Mouse (Mus musculus): ENCODE results near the gene Fam163a.

Gene Fam163a

GRCm38 (mm10) chr1:156216249-156216648, 11.4 kb upstream of the Fam163a start:
- DNase-seq (ENCODE audit: low read depth, low spot score): no peak
- H3K36me3 ChIP-seq (ENCODE audit: control insufficient read depth, insufficient read depth, low read length, poor library complexity, severe bottlenecking): no peaks in the 10 kb centered on the region
- no peaks in the 10 kb centered on the region for H3K27me3 ChIP-seq (ENCODE audit: control insufficient read depth, insufficient read depth, low read length, poor library complexity, severe bottlenecking)

GRCm38 (mm10) chr1:156214651-156215050, 9.8 kb upstream of the Fam163a start:
- no peak for DNase-seq (ENCODE audit: low read depth, low spot score)
- Histone ChIP-seq H3K36me3 (ENCODE audit: control insufficient read depth, insufficient read depth, low read length, poor library complexity, severe bottlenecking) (no peaks in the 10 kb centered on the region), H3K27me3 (ENCODE audit: control insufficient read depth, insufficient read depth, low read length, poor library complexity, severe bottlenecking) (no peaks in the 10 kb centered on the region)

GRCm38 (mm10) chr1:156212923-156213322, 8.1 kb upstream of the Fam163a start:
- Histone ChIP-seq H3K27me3 (ENCODE audit: control insufficient read depth, insufficient read depth, low read length, poor library complexity, severe bottlenecking) (no peaks in the 10 kb centered on the region), H3K36me3 (ENCODE audit: control insufficient read depth, insufficient read depth, low read length, poor library complexity, severe bottlenecking) (no peaks in the 10 kb centered on the region)
- no peak for DNase-seq (ENCODE audit: low read depth, low spot score)

DNA sequence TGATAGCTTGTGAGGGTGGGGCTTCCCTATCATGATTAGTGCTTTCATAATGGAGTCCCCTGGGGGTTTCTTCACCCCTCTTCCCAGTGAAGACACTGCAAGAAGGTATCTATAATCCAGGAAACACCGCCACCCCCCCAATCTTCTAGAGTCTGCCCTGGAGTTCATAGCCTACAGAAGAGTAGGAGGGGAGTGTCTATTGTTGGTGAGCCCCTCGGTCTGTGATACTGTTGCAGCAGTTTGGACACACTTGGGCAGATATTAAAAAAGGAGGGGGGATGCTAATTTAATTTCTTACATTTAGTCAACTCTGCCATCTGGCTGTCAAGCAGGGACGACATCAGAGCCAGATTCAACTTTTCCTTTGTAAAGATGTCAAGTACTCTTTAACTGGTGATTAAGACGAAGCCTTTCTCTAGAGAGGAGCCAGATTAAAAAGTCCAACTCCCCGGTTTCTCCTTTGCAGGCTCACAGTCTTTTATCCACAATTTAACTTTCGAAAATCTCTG, 7.0 kb upstream of the Fam163a start:
- Histone ChIP-seq H3K36me3 (ENCODE audit: control insufficient read depth, insufficient read depth, low read length, poor library complexity, severe bottlenecking) (no peaks in the 10 kb centered on the region), H3K27me3 (ENCODE audit: control insufficient read depth, insufficient read depth, low read length, poor library complexity, severe bottlenecking) (no peaks in the 10 kb centered on the region)
- DNase-seq (ENCODE audit: low read depth, low spot score): no peak

GRCm38 (mm10) chr1:156205164-156205563, 338 bp upstream of the Fam163a start:
- H3K36me3 ChIP-seq (ENCODE audit: control insufficient read depth, insufficient read depth, low read length, poor library complexity, severe bottlenecking): no peaks in the 10 kb centered on the region
- no peak for DNase-seq (ENCODE audit: low read depth, low spot score)
- H3K27me3 ChIP-seq (ENCODE audit: control insufficient read depth, insufficient read depth, low read length, poor library complexity, severe bottlenecking): no peaks in the 10 kb centered on the region

DNA sequence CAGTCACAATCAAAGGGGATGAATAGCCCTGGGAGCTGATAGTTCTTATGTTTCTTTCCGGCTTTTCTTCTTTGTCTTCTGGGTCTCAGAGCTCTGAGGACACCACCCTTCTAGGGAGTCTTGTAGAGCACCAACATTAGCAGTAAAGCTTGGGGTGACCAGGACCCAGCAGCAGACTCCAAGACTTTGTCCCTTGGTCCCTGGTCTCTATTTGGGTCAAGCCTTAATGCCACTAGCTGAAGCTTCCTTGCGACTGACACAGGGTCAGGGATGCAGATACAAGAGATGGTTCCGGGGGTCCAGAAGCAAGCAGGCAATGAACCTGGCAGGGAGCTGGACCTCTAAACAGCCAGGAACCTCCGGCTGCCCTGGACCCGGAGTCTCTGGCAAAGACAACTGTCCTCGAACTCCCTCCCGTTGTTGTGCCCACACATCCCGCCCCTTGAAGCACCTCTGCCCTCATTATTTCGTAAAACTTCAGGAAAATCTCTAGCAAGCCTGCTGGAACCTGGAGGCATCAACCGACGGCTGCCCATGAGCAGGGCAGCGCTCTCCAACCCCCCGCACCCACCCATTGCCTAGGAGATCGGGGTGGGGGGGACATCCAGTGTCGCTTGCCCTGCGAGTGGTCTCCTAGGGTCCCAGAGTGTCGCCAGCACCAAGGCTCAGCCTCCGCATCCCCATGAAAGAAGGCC, 718 bp downstream of the Fam163a start:
- H3K27me3 ChIP-seq (ENCODE audit: control insufficient read depth, insufficient read depth, low read length, poor library complexity, severe bottlenecking): no peaks in the 10 kb centered on the region
- H3K36me3 ChIP-seq (ENCODE audit: control insufficient read depth, insufficient read depth, low read length, poor library complexity, severe bottlenecking): no peaks in the 10 kb centered on the region
- DNase-seq (ENCODE audit: low read depth, low spot score): no peak

DNA sequence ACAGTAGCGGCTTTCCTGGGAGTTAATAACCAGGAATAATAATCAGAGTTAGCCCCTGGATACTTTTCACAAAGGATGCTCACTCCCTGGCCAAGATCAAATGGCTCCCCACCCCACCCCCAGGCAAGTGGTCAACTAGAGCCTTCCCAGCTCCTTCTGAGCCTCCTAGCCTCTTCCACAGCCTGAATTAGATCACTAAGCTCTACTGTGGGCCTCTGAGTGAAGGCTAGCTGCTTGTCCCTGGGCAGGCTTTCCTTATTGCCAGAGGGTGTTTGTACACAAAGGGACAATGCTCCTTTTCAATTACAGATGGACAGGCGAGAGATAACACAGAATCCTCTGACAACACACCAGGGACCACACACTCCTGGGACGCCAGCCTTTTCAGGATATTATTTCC, 2.2 kb downstream of the Fam163a start:
- Histone ChIP-seq H3K36me3 (ENCODE audit: control insufficient read depth, insufficient read depth, low read length, poor library complexity, severe bottlenecking) (no peaks in the 10 kb centered on the region), H3K27me3 (ENCODE audit: control insufficient read depth, insufficient read depth, low read length, poor library complexity, severe bottlenecking) (no peaks in the 10 kb centered on the region)
- DNase-seq (ENCODE audit: low read depth, low spot score): no peak

- no peak for DNase-seq (ENCODE audit: low read depth, low spot score)
- H3K36me3 ChIP-seq (ENCODE audit: control insufficient read depth, insufficient read depth, low read length, poor library complexity, severe bottlenecking): no peaks in the 10 kb centered on the region
- no peaks in the 10 kb centered on the region for H3K27me3 ChIP-seq (ENCODE audit: control insufficient read depth, insufficient read depth, low read length, poor library complexity, severe bottlenecking)
Observed at GRCm38 (mm10) chr1:156201069-156201468, 3.8 kb downstream of the Fam163a start.

GRCm38 (mm10) chr1:156197588-156197987, 7.2 kb downstream of the Fam163a start:
- DNase-seq (ENCODE audit: low read depth, low spot score): no peak

DNA sequence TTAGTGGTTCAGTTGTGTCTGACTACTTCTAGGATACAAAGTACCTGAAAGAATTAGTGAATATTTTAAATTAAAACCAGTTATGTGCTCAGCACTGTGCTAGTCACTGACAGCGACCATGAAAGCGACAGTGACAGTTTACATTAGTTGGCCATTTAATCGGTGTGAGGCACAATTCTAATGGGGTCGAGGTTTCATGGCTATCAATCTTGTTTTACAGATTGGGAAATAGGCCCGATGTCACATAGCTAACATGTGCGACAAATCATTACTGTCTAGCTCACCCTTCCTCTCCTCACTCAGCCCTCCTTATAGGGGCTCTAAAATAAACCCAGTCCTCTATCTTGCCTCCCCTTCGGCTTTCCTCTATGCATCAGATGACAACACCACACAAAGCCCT, 11.5 kb downstream of the Fam163a start:
- H3K36me3 ChIP-seq (ENCODE audit: control insufficient read depth, insufficient read depth, low read length, poor library complexity, severe bottlenecking): no peaks in the 10 kb centered on the region
- DNase-seq (ENCODE audit: low read depth, low spot score): no peak
- H3K27me3 ChIP-seq (ENCODE audit: control insufficient read depth, insufficient read depth, low read length, poor library complexity, severe bottlenecking): no peaks in the 10 kb centered on the region

More at GRCm38 (mm10) chr1:156197588-156197987, 7.2 kb downstream of the Fam163a start:
- Histone ChIP-seq H3K36me3 (ENCODE audit: control insufficient read depth, insufficient read depth, low read length, poor library complexity, severe bottlenecking) (no peaks in the 10 kb centered on the region), H3K27me3 (ENCODE audit: control insufficient read depth, insufficient read depth, low read length, poor library complexity, severe bottlenecking) (no peaks in the 10 kb centered on the region)

DNA sequence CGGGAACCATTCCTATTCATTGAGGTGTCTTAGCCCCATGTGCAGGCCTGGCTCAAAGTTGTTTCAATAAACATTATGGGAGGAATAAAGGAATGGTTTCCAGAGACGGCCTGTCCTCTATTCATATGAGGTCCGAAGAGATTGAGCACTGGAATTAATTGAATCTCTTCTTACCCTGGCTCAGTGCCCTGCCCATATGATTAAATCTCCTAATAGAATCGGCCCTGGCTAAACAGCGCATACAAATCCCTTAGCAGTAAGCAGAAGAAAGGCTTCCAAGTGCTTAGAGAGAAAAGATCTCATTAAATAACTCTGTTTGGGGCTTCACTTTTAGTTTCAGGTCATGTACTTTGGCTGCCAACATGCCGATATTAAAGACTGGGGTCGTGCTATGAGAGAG, 12.0 kb downstream of the Fam163a start:
- no peak for DNase-seq (ENCODE audit: low read depth, low spot score)
- Histone ChIP-seq H3K27me3 (ENCODE audit: control insufficient read depth, insufficient read depth, low read length, poor library complexity, severe bottlenecking) (no peaks in the 10 kb centered on the region), H3K36me3 (ENCODE audit: control insufficient read depth, insufficient read depth, low read length, poor library complexity, severe bottlenecking) (no peaks in the 10 kb centered on the region)

GRCm38 (mm10) chr1:156186646-156187045, 18.2 kb downstream of the Fam163a start:
- no peaks in the 10 kb centered on the region for H3K27me3 ChIP-seq (ENCODE audit: control insufficient read depth, insufficient read depth, low read length, poor library complexity, severe bottlenecking)
- DNase-seq (ENCODE audit: low read depth, low spot score): no peak
- no peaks in the 10 kb centered on the region for H3K36me3 ChIP-seq (ENCODE audit: control insufficient read depth, insufficient read depth, low read length, poor library complexity, severe bottlenecking)

GRCm38 (mm10) chr1:156184158-156184571, 20.7 kb downstream of the Fam163a start:
- no peak for DNase-seq (ENCODE audit: low read depth, low spot score)
- Histone ChIP-seq H3K27me3 (ENCODE audit: control insufficient read depth, insufficient read depth, low read length, poor library complexity, severe bottlenecking) (no peaks in the 10 kb centered on the region), H3K36me3 (ENCODE audit: control insufficient read depth, insufficient read depth, low read length, poor library complexity, severe bottlenecking) (no peaks in the 10 kb centered on the region)

GRCm38 (mm10) chr1:156183176-156183958, 21.5 kb downstream of the Fam163a start:
- DNase-seq (ENCODE audit: low read depth, low spot score): no peak
- Histone ChIP-seq H3K27me3 (ENCODE audit: control insufficient read depth, insufficient read depth, low read length, poor library complexity, severe bottlenecking) (no peaks in the 10 kb centered on the region), H3K36me3 (ENCODE audit: control insufficient read depth, insufficient read depth, low read length, poor library complexity, severe bottlenecking) (no peaks in the 10 kb centered on the region)

DNA sequence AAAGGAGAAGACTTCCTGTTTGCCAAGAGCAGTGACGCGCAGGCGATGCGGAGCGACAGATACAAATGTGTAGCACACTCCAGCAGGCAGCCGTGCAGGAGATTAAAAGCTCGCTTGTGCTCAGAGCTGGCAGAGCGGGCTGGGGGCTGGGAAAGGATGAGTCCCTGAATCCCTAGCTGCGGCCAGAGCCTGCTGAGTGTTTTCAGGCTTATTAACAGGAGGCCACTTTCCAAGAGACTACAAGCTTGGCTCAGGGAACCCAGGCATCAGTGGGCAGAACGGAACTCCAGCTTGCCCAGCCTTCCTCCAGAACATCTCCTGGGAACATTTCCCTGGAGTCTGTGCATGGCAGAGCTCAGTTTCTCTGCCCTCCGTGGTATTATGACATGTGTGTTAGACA, 25.0 kb downstream of the Fam163a start:
- DNase-seq (ENCODE audit: low read depth, low spot score): no peak

More for the DNA sequence above, 25.0 kb downstream of the Fam163a start:
- H3K27me3 ChIP-seq (ENCODE audit: control insufficient read depth, insufficient read depth, low read length, poor library complexity, severe bottlenecking): no peaks in the 10 kb centered on the region
- H3K36me3 ChIP-seq (ENCODE audit: control insufficient read depth, insufficient read depth, low read length, poor library complexity, severe bottlenecking): no peaks in the 10 kb centered on the region

Measured in splenic B cell, adult 2 months (primary cell).